Mouse (Mus musculus): ENCODE results near the gene Abcc4. TPM values are rescaled to one million over a fixed set of nuclear protein-coding genes. Genes with fewer than 3 reads are reported as not detected.
A peak's percentile ranks its signal among the peaks of the same experiment; 100 is the strongest.

The Abcc4 gene
- total RNA-seq (2021): 1 to 10 TPM; 9.0 to 9.1 TPM

DNA sequence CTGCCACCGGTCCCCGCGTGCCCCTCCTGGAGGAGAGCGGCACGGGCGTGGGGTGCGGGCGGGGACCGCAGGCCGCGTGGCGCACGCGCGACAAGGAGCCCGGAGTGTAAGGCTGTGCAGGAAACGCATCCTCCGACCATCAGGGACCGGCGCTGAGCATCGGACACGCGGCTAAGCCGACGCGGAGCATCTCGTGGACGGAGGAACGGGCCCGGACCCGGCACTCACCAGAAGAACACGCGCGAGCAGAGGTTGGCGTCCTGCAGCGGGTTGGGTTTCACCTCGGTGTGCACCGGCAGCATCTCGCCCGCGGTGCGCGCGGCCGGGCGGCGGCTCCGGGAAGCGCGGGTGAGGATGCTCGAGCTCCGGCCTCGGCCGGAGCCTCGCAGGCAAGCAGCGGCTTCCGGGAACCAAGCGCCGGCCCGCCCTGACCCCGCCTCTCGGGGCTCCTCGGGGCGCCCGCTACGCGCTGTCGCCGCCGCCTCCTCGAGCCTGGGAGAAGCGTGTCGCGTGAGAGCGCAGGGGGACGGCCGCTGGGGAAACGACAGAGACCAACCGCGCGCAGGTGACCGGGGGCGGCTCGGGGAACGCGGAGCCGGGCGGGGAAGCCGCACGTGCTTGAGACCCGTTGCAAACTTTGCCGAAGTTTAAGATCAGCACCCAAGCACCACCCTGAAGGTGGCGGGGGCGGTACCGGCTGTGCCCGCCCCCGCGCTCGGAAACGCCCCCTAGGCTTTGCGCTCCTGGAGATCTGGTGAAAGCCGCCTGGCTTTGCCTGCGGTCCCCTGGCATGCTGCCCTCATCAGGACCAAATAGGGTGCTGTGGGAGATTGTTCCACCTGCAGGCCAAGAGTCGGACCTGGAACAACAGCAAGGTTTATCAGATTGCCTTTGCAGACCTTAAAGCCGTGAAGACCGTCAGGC is at the start of gene Abcc4:
Abcc4 (minus strand) TSS at position 412 of the 924 bp plus-strand sequence.
- peak; percentile 82 to 88 for DNase-seq
- intact Hi-C loops (cut with DNase I): no loop called here

DNA sequence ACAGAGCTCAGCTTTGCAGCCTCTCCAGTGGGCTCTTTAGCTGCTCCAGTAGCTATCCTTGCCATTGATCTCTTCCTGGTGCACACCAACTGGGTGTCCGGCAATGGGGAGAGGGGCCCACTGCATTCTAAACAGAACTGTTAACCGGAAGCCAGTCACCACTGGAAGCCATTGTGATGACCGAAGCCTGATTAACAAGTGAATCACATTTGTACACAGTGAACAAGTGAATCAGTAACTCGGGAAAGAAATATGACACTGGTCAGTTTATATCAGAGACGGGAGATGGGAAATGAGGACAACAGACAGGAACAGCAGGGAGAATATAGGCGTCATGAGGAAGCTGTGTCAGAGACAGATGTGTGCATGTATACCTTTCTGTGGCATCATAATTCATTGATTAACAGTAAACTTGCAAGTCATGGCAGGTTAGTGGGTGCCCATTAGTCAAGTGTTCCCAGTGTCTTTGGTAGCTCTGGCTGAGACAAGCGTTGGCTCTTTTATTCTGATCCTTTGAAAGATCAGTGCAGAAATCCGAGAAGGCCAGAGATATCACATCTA is 45.3 kb upstream of the Abcc4 start:
- DNase-seq: no peak
- intact Hi-C loops (cut with DNase I): no loop called here

DNA sequence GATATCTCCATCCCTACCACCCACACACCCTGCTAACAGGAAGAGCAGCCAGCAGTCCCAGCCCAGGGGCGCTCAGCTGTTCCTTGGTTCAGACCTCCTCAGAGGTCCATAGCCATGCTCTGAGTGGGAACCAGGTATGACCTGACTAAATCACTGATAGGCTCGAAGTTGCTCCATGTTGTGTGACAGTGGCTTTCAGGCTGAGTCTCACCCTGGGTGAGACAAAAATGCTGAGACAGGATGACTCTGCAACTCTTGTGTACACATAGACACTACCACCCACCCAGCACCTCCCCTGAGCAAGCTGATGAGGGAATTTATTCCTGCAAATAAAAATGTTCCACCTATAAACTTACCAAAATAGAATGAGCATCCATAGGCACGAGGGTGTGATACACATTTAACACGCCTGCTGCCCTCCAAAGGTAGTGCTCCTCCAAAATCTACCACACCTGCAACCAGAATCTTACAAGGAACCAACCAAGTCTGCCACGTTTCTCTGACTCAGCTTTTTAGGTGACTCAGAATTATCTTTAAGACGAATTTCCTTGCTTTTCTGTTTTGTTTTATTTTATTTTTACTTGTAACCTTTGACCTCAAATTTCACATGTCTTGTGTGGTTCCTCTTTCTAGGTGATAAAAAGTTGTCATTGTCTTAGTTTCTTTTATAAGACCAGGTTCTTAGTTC is 44.6 kb upstream of the Abcc4 start:
- DNase-seq: no peak
- intact Hi-C loops (cut with DNase I): no loop called here

DNA sequence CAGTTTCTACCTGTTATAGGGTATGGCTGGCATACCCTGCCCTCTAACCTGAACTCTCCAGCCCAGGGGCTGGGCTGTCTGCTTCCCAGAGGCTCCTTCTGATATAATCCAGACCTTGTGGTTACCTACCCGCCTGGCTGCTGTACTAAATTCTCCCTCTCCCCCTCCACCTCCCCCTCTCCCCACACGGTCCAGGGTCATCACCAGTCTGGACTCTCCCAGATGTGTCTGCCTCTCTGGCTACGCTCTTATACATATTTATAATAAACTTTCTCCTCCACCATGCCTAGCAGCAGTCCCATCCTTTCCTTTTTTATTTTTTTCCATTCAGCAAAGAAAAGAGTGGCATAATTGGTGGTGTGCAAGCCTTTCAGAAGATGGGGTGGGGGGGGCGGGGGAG is 43.7 kb upstream of the Abcc4 start:
- intact Hi-C loops (cut with DNase I): no loop called here
- no peak for DNase-seq

DNA sequence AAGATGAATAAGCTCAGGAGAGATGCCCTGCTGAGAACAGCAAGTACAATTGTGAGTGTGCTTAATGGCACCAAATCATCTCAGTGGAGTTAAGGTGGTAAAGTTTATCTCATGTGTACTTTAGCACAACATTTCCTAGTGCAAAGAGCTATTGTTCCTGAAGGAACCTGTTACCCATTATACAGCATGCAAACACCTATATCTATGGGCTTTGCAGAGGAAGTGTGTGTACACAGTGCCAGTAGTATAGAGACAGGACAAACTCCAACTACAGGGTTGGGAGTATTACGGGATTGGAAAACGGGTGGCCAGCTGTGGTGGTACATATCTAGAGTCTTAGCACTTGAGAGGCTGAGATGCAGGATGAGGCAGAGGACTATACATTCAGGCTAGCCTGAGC is 43.0 kb upstream of the Abcc4 start:
- no peak for DNase-seq
- intact Hi-C loops (cut with DNase I): no loop called here

DNA sequence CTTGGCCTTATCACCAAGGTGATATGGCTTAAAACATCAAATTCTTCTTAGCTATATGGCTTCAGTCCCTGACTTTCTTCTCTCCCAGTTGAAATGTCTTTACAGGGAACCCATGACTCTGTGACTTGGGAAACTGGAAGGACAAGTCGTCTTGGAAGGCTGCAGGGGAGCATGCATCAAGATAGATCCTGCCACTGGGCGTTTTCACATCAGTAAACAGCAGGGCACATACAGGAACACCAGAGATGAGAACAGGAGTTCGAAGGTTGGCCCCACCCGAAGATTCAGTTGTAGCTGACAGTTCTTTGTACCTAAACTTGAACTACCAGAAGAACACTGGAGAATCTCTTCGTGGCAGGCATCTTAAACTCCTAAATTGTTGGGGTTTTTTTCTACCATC is 36.8 kb upstream of the Abcc4 start:
- DNase-seq: no peak
- intact Hi-C loops (cut with DNase I): no loop called here

DNA sequence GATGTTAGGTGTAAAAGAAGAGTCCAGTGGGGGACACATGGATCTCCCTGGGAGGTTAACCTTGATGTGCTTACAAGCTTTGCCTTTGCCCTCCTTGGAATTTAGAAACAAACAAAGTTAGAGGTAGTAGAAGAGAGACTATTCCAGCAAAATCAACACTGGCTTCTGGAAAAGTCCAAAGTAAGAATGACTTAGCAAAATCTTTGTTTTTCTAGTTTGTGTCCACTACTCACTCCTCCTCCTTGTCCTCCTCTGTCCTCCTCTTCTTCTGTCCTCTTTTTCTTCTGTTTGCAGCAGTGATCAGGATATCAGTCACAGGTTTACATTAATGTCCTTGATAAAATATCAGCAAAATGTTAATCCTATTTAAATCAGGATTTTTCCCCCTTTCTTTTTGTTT is 35.8 kb upstream of the Abcc4 start:
- DNase-seq: no peak
- intact Hi-C loops (cut with DNase I): no loop called here

DNA sequence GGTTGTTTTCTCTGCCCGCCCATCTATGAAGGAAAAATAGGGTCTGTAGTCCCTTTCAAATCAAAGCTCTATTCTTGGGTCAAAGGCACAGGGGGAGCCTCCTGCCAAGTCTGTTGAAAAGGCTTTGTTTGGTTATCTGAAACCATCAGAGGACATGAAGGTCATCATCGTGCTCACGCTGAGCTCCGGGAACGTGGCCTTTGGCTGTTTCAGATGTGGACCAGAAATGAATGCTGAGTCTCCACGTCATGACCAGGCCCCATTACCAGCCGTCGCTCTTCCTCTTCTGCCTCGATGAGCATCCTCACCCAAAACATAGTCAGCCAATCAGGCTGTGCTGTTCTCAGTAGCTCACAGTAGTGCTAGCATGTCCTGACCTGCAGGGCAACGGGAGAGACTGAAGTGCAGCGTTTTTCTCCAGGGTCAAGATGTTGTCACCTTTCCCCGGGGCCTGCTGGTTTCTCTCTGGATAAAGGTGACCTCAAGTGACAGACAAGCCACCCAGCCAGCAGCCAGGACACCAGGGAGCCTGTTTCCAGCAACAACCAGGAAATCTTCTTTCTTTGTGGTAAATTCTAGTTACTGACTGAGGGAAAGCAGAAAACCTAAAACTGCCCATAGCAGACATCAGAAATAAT is 31.4 kb upstream of the Abcc4 start:
- intact Hi-C loops (cut with DNase I): no loop called here
- DNase-seq: no peak

DNA sequence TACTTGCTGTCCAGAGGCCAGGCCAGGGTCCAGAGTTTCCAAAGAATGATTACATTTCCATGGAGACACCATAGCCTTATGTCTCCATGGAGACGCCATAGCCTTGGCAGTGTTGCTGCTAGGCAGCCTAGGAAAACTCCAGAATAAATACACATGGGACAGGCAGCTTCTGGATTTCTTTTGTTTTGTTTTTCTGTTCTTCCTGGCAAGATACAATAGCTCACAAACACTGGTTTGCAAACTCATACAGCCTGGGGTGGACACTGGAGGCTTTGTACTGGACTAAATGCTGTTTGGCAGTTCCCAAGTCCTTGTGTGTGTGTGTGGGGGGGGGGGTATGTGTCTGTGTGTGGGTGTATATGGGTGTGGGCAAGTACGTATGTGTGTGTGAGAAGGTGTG is 29.1 kb upstream of the Abcc4 start:
- DNase-seq: no peak
- intact Hi-C loops (cut with DNase I): no loop called here

DNA sequence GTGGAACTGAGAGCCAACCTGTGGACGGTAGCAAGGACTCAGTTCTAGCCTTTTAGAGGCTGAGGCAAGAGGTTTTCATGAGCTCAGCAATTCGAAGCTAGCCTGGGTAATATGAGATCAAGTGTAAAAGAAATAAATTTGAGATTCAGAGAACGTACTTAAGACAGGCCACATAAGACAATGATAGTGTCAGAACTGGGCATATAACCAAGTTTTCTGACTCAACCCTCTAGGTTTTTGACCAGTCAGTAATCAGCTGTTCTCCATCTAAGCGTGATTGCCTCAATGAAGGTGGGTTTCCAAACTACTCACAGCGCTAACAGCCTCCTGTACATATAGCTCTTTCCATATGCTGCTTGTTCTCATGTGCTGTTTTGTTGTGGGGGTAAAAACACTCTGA is 27.1 kb upstream of the Abcc4 start:
- DNase-seq: no peak
- intact Hi-C loops (cut with DNase I): no loop called here

DNA sequence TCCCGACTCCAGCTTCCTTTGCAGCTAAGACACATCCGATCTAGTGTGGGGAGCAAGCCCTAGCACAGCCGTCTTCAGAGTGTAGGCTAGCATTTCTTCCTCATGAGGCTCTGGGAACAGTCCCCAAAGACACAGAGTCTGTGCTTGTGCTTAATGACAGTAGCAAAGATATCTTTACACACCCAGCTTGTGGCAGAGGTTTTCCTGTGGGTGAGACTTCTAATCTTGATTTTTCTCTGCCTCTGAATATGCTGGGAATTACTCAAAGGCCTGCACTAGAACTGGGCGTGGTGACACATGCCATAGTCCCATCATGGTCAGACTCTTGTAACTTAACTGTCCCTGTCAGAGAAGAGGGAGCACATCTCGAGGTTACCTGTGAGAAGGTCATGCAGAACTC is 24.6 kb upstream of the Abcc4 start:
- no peak for DNase-seq
- intact Hi-C loops (cut with DNase I): no loop called here

DNA sequence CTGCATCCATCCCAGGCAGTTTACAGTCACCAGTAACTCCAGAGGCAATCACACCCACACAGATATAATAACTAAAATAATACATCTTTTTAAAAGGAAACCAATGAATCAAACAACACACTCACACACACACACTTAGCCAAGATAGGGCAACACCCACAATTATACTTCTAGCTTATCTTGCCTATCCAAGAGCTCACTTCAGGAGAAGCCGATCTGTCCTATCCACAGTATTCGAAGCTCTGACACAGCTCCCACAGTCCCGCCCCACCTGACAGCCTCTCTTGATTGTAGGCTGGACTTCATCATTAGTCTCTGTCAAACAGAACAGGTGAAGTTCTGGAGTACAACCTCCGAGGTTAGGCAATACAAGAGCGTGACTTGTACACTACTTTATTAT is 19.4 kb upstream of the Abcc4 start:
- no peak for DNase-seq
- intact Hi-C loops (cut with DNase I): no loop called here

DNA sequence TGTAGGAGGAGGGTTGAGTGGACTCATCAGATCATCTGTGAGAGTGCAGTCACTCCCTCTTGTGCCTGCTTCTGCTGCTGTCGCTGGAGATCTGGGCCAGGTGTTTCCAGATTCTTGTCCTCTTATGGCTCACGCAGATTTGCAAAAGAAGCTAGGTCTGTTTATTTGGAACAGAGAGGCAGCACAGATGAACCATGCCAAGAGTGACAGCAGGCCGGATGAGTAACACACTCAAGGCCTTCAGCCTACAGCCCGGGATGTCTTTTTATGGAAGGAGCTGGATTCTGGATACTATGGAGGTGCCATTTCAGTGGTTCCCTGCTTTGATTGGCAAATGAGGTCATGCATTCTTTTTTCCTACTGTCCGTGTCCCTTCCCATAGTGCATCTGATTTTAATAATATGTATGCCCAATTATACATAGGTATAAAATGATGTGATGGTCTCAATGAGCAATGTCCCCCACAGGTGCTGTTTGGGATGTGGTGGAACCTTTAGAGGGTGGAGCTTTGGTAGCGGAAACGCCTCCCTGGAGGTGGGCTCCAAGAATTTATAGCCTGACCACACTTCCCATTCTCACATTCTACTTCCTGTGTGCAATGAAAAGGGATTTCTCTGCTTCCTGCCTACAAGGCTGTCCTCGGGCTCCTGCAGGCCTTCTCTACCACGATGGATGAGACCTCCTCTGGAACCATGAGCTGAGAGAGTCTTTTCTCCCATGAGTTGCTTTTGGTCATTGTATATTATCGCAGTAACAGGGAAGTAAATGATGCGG is 18.1 kb upstream of the Abcc4 start:
- intact Hi-C loops (cut with DNase I): no loop called here
- DNase-seq: no peak

DNA sequence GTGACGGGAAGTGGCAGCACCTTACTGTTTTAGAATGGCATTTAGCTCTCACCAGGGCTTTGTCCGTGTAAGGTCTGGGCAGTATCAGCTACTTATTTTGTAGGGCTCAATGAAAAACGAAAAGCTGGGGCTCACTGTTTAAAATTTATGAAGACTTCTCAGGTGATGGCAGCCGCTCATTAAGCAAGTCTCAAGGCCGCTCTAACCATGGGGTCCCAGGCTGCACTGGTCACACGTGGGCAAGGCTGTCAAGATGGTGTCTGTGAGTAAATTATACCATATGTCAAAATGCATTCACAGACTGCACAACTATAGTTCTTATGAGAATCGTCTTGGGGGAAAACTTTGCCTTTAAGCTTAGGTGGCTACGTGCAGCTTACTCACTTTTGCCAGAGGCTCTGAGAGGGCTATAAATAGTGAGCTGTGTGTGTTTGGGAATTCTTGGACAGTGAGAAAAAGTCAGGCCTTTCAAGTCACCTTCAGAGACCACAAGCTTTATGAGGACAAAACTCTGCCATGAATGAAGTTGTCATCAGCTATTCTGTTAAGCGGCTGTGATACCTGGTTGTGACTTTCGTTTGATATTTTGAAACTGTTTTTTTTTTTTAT is 13.7 kb upstream of the Abcc4 start:
- no peak for DNase-seq
- intact Hi-C loops (cut with DNase I): loop anchor here (10.0 kb wide), 1 partner anchor 215 kb away; the partner anchor contains the start of gene Dnajc3

DNA sequence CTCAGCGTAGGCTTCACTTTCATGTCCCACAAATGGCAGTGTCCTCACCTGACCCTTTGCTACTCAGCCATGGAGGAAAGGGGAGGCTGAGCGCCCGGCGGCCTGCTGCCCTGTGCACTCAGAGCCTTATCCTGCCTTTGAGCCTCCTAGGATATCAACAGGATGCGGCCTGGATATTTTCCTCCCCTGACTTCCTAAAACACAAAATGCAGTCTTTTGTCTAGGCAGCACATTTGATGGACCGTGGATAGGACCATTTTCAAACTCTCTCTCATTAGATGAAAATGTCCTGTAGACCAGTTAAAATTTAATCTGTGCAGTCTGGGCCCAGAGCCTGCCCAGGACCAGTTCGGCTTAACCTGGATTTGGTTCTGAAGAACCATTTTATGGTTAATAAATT is 12.6 kb upstream of the Abcc4 start:
- intact Hi-C loops (cut with DNase I): loop anchor here (10.0 kb wide), 1 partner anchor 216 kb away; the partner anchor contains the start of gene Dnajc3
- DNase-seq: peak in 1 of 2 experiments; percentile 38

DNA sequence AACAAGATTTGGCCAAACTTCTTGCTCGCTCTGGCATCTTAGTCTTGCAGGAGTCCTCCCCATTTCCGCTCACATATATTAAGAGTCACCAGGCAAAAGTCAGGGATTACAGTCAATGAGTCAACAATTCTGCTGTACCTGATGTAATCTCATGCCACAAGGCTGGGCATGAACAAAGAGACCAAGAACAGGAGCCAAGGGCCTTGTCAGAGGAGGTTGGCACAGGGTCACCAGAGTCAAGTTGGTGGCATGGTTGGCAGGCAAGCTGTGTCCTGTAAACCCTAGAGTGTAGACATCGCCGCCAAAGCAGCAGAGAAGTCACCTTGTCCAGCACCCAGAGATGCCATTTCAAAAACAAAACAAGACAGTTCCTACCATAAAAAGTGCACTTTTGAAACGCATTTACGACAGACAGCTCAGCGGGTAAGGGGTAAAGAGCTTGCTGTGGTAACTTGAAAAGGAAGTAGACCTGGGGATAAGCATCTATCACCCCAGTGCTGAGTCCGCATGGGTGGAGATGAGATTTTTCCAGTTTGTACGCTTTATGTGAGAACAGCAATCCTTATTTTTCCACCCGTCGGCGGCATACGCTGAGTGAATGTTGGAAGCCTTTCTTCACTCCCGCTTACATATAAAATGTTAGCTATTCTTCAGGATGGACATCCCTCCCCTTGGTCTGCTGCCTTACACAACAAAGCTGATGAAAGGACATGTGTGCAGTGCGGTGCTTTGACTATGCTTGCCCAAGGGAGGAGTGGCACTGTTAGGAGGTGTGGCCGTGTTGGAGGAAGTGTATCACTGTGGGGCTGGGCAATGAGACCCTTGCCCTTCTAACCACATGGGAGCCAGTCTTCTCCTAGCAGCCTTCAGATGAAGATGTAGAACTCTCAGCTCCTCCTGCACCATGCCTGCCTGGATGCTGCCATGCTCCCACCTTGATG is 10.6 kb upstream of the Abcc4 start:
- intact Hi-C loops (cut with DNase I): loop anchor here (10.0 kb wide), 1 partner anchor 218 kb away; the partner anchor contains the start of gene Dnajc3
- peak; percentile 47 to 57 for DNase-seq

DNA sequence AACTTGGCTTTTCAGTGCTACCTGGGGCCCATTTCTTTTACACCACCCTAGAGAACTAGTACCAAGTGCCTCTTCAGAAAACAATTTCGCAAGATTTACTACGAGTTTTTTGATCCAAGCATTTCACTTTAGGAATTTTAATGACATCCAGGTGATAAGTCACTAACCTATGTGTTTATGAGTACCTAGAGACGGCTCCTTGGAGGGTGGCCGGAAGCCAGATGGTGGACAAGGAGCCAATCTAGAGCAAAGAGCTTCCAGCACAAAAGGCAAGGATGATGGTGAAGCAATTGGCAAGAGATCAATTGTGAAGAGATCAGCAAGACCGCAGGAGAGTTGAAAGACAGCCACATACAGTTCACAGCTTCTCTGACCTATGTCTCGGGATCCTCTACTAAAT is 8.7 kb upstream of the Abcc4 start:
- no peak for DNase-seq
- intact Hi-C loops (cut with DNase I): loop anchor here (10.0 kb wide), 1 partner anchor 220 kb away; the partner anchor contains the start of gene Dnajc3

DNA sequence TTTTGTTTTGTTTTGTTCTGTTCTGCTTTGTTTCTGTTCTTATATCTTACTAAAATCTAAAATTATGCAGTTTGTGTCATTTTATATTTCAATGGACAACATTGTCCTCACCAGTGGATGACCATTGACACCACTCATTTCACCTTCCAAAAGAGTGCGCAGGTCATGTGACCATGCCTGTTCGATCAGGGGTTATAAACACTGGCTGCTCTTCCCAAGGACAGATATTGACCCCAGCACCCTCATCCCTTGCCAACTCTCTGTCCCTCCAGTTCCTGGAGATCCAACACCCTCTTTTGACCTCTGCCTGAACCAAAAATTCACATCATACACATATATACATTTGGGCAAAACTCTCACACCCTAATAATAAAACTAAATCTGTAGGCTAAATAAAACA is 8.3 kb upstream of the Abcc4 start:
- intact Hi-C loops (cut with DNase I): loop anchor here (10.0 kb wide), 1 partner anchor 220 kb away; the partner anchor contains the start of gene Dnajc3
- no peak for DNase-seq
